23 mouse cellular contexts compared by ENCODE assay signal in the genomic region with DNA sequence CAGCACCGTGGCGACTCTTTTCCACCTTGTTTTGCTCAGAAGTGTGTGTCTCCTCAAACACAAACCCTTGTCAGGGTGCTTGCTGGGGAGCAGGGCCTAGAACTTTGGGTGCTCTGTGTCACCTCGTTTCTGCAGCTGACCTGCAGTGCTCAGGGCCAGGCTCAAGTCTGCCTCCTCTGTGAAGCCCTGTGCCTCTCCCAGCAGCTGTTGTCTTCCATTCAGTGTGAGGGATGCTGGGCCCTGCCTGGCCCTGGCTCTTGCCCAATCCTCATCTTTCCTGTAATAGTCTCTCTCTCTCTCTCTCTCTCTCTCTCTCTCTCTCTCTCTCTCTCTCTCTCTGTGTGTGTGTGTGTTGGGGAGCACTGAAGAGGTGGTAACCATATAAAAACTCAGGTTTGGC. TPM values are rescaled to one million over a fixed set of nuclear protein-coding genes. Genes with fewer than 3 reads are reported as not detected.
A peak's percentile ranks its signal among the peaks of the same experiment; 100 is the strongest.
DNase-seq lines count a peak whose midpoint lies in the region; ATAC-seq and TF ChIP-seq lines count a peak whose summit lies in the region.
"Had no signal": no experiment of that assay in that cellular context is flagged by ENCODE, and none has a peak within 500 bp of the region (broad histone marks: within the 10 kb centered on the region; RNA-seq: fewer than 3 reads in every experiment).

No protein-coding gene starts in this region.

- DNase-seq in forebrain, embryonic 10.5 days (ENCODE audit: extremely low spot score, low spot score), result no peak
- no peak for DNase-seq in forebrain, embryonic 14.5 days (ENCODE audit: low spot score)
- peak; percentile 16 for DNase-seq in gastrocnemius, adult 2 months
- DNase-seq in gastrocnemius, postnatal 10 days, result no peak
- DNase-seq in NIH3T3 (ENCODE audit: low read depth), result peak; percentile 28
- DNase-seq in urinary bladder, adult 2 months (ENCODE audit: low spot score), result no peak
- no peak for DNase-seq in left cerebral cortex, adult 2 months (ENCODE audit: extremely low spot score in 1 of 2, low spot score in 2 of 2)
- DNase-seq: adrenal gland, adult 2 months; adrenal gland, adult 8-10 months; adrenal gland, postnatal 10 days; adrenal gland, postnatal 14 days; adrenal gland, postnatal 25 days; adrenal gland, postnatal 36 days; B cell, adult 2 months; cerebellum, adult 11 months; cerebellum, adult 11-12 months; cerebellum, adult 18-20 months had no signal

- peaks cover 15% of the 10 kb centered on the region for H3K4me1 ChIP-seq in forebrain, embryonic 10.5 days
- H3K4me1 ChIP-seq in forebrain, embryonic 14.5 days (ENCODE audit: control insufficient read depth, insufficient read depth, low read length), result no peaks in the 10 kb centered on the region

- no peak overlapping the region for H3K4me2 ChIP-seq in forebrain, embryonic 14.5 days (ENCODE audit: low read length)
- no peak overlapping the region for H3K4me2 ChIP-seq in myocyte (ENCODE audit: low read depth)

- peak overlapping the region; percentile 11; the same call in 1 of the 2 replicates for H3K27ac ChIP-seq in forebrain, embryonic 10.5 days
- no peak overlapping the region for H3K27ac ChIP-seq in forebrain, embryonic 14.5 days (ENCODE audit: low read depth, low read length)
- H3K27ac ChIP-seq in gastrocnemius, adult 2 months, result no peak overlapping the region
- no peak overlapping the region for H3K27ac ChIP-seq in left cerebral cortex, adult 2 months

- H3K9me3 ChIP-seq in forebrain, embryonic 10.5 days, result no peaks in the 10 kb centered on the region
- H3K9me3 ChIP-seq in forebrain, embryonic 14.5 days (replicated peaks; ENCODE audit: control insufficient read depth, low read length), result no peaks in the 10 kb centered on the region
- H3K9me3 ChIP-seq: G1E had no signal

- H3K9ac ChIP-seq in forebrain, embryonic 14.5 days (ENCODE audit: low read length), result no peak overlapping the region

- H3K36me3 ChIP-seq in forebrain, embryonic 10.5 days (replicated peaks), result no peaks in the 10 kb centered on the region
- H3K36me3 ChIP-seq in forebrain, embryonic 14.5 days (ENCODE audit: control insufficient read depth, insufficient read depth, low read length), result no peaks in the 10 kb centered on the region
- H3K36me3 ChIP-seq in myocyte (ENCODE audit: control insufficient read depth, insufficient read depth), result no peaks in the 10 kb centered on the region
- H3K36me3 ChIP-seq: G1E had no signal

- H3K27me3 ChIP-seq in forebrain, embryonic 10.5 days (ENCODE audit: poor library complexity, severe bottlenecking), result peaks cover 12% of the 10 kb centered on the region
- H3K27me3 ChIP-seq in forebrain, embryonic 14.5 days (replicated peaks; ENCODE audit: control insufficient read depth, insufficient read depth, low read length), result no peaks in the 10 kb centered on the region
- H3K27me3 ChIP-seq in myocyte (ENCODE audit: control insufficient read depth, insufficient read depth, insufficient read length), result no peaks in the 10 kb centered on the region
- H3K27me3 ChIP-seq: Patski had no signal

- WGBS in forebrain, embryonic 10.5 days, result 82% methylated on average over 3 of the region's 3 CpGs
- 76% methylated on average over 3 of the region's 3 CpGs for WGBS in forebrain, embryonic 14.5 days

- H3K79me2 ChIP-seq in myocyte (ENCODE audit: control insufficient read depth, insufficient read depth), result no peaks in the 10 kb centered on the region

- no peak for ATAC-seq in forebrain, embryonic 14.5 days
- ATAC-seq: activated CD4-positive, CD25-positive, alpha-beta regulatory T cell, adult 4 months; CD4-positive, CD25-positive, alpha-beta regulatory T cell, adult 4 months; Patski had no signal

- intact Hi-C loops in gastrocnemius, adult 2 months (cut with DNase I), result no loop called here
- intact Hi-C loops in left cerebral cortex, adult 2 months (cut with DNase I), result no loop called here

- no peak for TF ChIP-seq CTCF in gastrocnemius, adult 2 months (IDR thresholded peaks at IDR 0.05)
- TF ChIP-seq CTCF in left cerebral cortex, adult 2 months (IDR thresholded peaks at IDR 0.05), result no peak

- no peak overlapping the region for H3K4me3 ChIP-seq in forebrain, embryonic 10.5 days
- no peak overlapping the region for H3K4me3 ChIP-seq in forebrain, embryonic 14.5 days (ENCODE audit: low read depth, low read length)
- no peak overlapping the region for H3K4me3 ChIP-seq in gastrocnemius, adult 2 months
- H3K4me3 ChIP-seq in myocyte, result no peak overlapping the region
- no peak overlapping the region for H3K4me3 ChIP-seq in left cerebral cortex, adult 2 months

- no peak for TF ChIP-seq POLR2A in myocyte (IDR thresholded peaks at IDR 0.05; ENCODE audit: insufficient read length, low read depth)

- no peak overlapping the region for H3ac ChIP-seq in myocyte (ENCODE audit: control insufficient read depth, insufficient read length)

TF ChIP-seq in myocyte, 11 proteins besides CTCF, POLR2A, EP300 and RAD21:
- TF ChIP-seq POLR2AphosphoS2 (IDR thresholded peaks at IDR 0.05; ENCODE audit: insufficient read length, low read depth) (no peak), MYOD1 (IDR thresholded peaks at IDR 0.05; ENCODE audit: control insufficient read depth in 1 of 3, insufficient read length in 2 of 3, low read depth in 2 of 3) (peak; percentile 58 to 81 (median 67)), REST (IDR thresholded peaks at IDR 0.05; ENCODE audit: insufficient read depth, insufficient read length) (no peak), MYOG (IDR thresholded peaks at IDR 0.05; ENCODE audit: control insufficient read depth in 1 of 3, insufficient read depth in 1 of 3, insufficient read length in 2 of 3, low read depth in 2 of 3) (peak in 1 of 3 experiments; percentile 78)

RNA-seq across cellular contexts. Expression of a gene that starts 32.3 kb away (rescaled TPM):
- polyA plus RNA-seq in forebrain, embryonic 10.5 days (2016; fragmentation: Nextera tagmentation; extraction: Ambion mirVana), result 0.35 TPM in 1 of 2 replicates, not detected in the other
- 0.64 and 1.2 TPM in 2 replicates for polyA plus RNA-seq in forebrain, embryonic 14.5 days (2014; fragmentation: Nextera tagmentation; extraction: Ambion mirVana)
- total RNA-seq in gastrocnemius, adult 2 months (2021), result 1 to 10 TPM in 1 of 2 experiments, under 1 TPM in 1; 0.47 to 1.8 TPM
- total RNA-seq in gastrocnemius, postnatal 10 days (2021), result 1 to 10 TPM; 5.3 to 5.9 TPM
- polyA plus RNA-seq in myocyte (2012; fragmentation: generic; extraction: Trizol), result 0.77 TPM
- 5.8 and 6.3 TPM in 2 replicates for polyA plus RNA-seq in urinary bladder, adult 2 months (2012; rRNA removed)
- total RNA-seq in left cerebral cortex, adult 2 months (2021), result 1 to 10 TPM; 2.8 to 5.7 TPM
- total RNA-seq: MEL had no signal
- polyA plus RNA-seq: G1E had no signal

Comparison
In these comparisons a context has a peak if more than half of its experiments do, and no peak if none do; other contexts are left out.
1. DNase-seq: peak in gastrocnemius, adult 2 months (single experiment) and NIH3T3 (single experiment); none in forebrain, embryonic 10.5 days (single experiment), forebrain, embryonic 14.5 days (single experiment), gastrocnemius, postnatal 10 days (single experiment), urinary bladder, adult 2 months (single experiment) and left cerebral cortex, adult 2 months (0 of 2).